Mouse (Mus musculus) natural killer cell, adult 2 months (primary cell): ENCODE measurements around the gene Slc12a1.
"Not testable (repeated sequence)": the region's sequence is repeated elsewhere in the genome, so short reads cannot be mapped to it uniquely, and the experiment has no call there.

Experiments
- DNase-seq, 2 experiments: peaks; one replicate each; pipeline ENCODE4 v3.0.0; 2022; ENCODE audit warnings: low spot score in 2 of 2

The Slc12a1 gene

GRCm38 (mm10) chr2:125152388-125152787, at the start of gene Slc12a1:
Gene Slc12a1 (plus strand): TSS chr2:125152505.
- DNase-seq, result no peak

GRCm38 (mm10) chr2:125104491-125104890, 47.8 kb upstream of the Slc12a1 start:
- DNase-seq, result not testable (repeated sequence)

GRCm38 (mm10) chr2:125106536-125106935, 45.8 kb upstream of the Slc12a1 start:
- DNase-seq, result not testable (repeated sequence)

- no peak for DNase-seq
Observed at GRCm38 (mm10) chr2:125119381-125120110, 32.8 kb upstream of the Slc12a1 start.

GRCm38 (mm10) chr2:125122288-125122623, 30.0 kb upstream of the Slc12a1 start:
- no peak for DNase-seq

GRCm38 (mm10) chr2:125122624-125123476, 29.5 kb upstream of the Slc12a1 start:
- DNase-seq, result peak; percentile 13 to 29

GRCm38 (mm10) chr2:125123477-125123852, 28.8 kb upstream of the Slc12a1 start, which contains the start of gene Myef2:
Gene Myef2 (minus strand): TSS chr2:125123661.
- peak; percentile 69 to 79 for DNase-seq

GRCm38 (mm10) chr2:125125824-125126223, 26.5 kb upstream of the Slc12a1 start:
- DNase-seq, result no peak

GRCm38 (mm10) chr2:125126792-125127191, 25.5 kb upstream of the Slc12a1 start:
- DNase-seq, result no peak

GRCm38 (mm10) chr2:125134113-125134512, 18.2 kb upstream of the Slc12a1 start:
- DNase-seq, result no peak

- DNase-seq, result peak; percentile 53 to 57
Observed at GRCm38 (mm10) chr2:125135903-125136811, 16.1 kb upstream of the Slc12a1 start, which contains the start of gene Ctxn2. Gene Ctxn2 (plus strand): TSS chr2:125136692.

- DNase-seq, result no peak
Observed at GRCm38 (mm10) chr2:125136846-125137245, 15.5 kb upstream of the Slc12a1 start.

GRCm38 (mm10) chr2:125142336-125142735, 10.0 kb upstream of the Slc12a1 start:
- no peak for DNase-seq

- no peak for DNase-seq
Observed at GRCm38 (mm10) chr2:125154294-125154693, 2.0 kb downstream of the Slc12a1 start.

- DNase-seq, result no peak
Observed at GRCm38 (mm10) chr2:125155504-125155903, 3.2 kb downstream of the Slc12a1 start.

- no peak for DNase-seq
Observed at GRCm38 (mm10) chr2:125162012-125162470, 9.7 kb downstream of the Slc12a1 start.

- DNase-seq, result no peak
Observed at GRCm38 (mm10) chr2:125178225-125178798, 26.0 kb downstream of the Slc12a1 start.

GRCm38 (mm10) chr2:125187904-125188303, 35.6 kb downstream of the Slc12a1 start:
- DNase-seq, result no peak

GRCm38 (mm10) chr2:125189197-125189596, 36.9 kb downstream of the Slc12a1 start:
- peak; percentile 10 to 28 for DNase-seq

GRCm38 (mm10) chr2:125192905-125193304, 40.6 kb downstream of the Slc12a1 start:
- DNase-seq, result no peak

GRCm38 (mm10) chr2:125196771-125197170, 44.5 kb downstream of the Slc12a1 start:
- no peak for DNase-seq
